Mouse (Mus musculus): Measurements from ENCODE around the gene Tcam1.

Gene Tcam1

GRCm38 (mm10) chr11:106318406-106319366 lies 42.2 kb downstream of the Tcam1 start:
- no peak for DNase-seq (ENCODE audit: low read depth, low spot score)

- DNase-seq (ENCODE audit: low read depth, low spot score), result no peak
Observed at GRCm38 (mm10) chr11:106324858-106325257, 48.4 kb downstream of the Tcam1 start.

- DNase-seq (ENCODE audit: low read depth, low spot score), result peak; percentile 32
Observed at GRCm38 (mm10) chr11:106325566-106326206, 49.2 kb downstream of the Tcam1 start.

GRCm38 (mm10) chr11:106326475-106326874 lies 50.0 kb downstream of the Tcam1 start:
- no peak for DNase-seq (ENCODE audit: low read depth, low spot score)

GRCm38 (mm10) chr11:106328521-106328920 lies 52.0 kb downstream of the Tcam1 start:
- DNase-seq (ENCODE audit: low read depth, low spot score), result no peak

- DNase-seq (ENCODE audit: low read depth, low spot score), result no peak
Observed at GRCm38 (mm10) chr11:106329128-106329527, 52.7 kb downstream of the Tcam1 start.

GRCm38 (mm10) chr11:106329682-106330081 lies 53.2 kb downstream of the Tcam1 start:
- no peak for DNase-seq (ENCODE audit: low read depth, low spot score)

- no peak for DNase-seq (ENCODE audit: low read depth, low spot score)
Observed at GRCm38 (mm10) chr11:106332458-106332857, 56.0 kb downstream of the Tcam1 start.

GRCm38 (mm10) chr11:106334066-106334465 lies 57.6 kb downstream of the Tcam1 start:
- DNase-seq (ENCODE audit: low read depth, low spot score), result no peak

- DNase-seq (ENCODE audit: low read depth, low spot score), result no peak
Observed at GRCm38 (mm10) chr11:106338029-106338428, 61.6 kb downstream of the Tcam1 start.

Data from embryo, embryonic 11.5 days (tissue).